Mouse (Mus musculus): ENCODE measurements around the gene Trak1.
"Not testable (repeated sequence)": the region's sequence is repeated elsewhere in the genome, so short reads cannot be mapped to it uniquely, and the experiment has no call there.

- not testable (repeated sequence) for TF ChIP-seq CHD2 (IDR thresholded peaks at IDR 0.05; ENCODE audit: low read depth, low read length); ZNF384 (IDR thresholded peaks at IDR 0.05; ENCODE audit: low read depth, low read length); HCFC1 (IDR thresholded peaks at IDR 0.05; ENCODE audit: borderline replicate concordance, insufficient read depth, low read length); MAFK (IDR thresholded peaks at IDR 0.05; ENCODE audit: insufficient read depth, low read depth, low read length); ZC3H11A (IDR thresholded peaks at IDR 0.05; ENCODE audit: borderline replicate concordance, low read depth, low read length)
Measured at GRCm38 (mm10) chr9:121452342-121452942, 155.1 kb downstream of the Trak1 start.

All from ES-E14 (cell line).